Mouse (Mus musculus) layer of hippocampus, adult 9-10 months (tissue): ENCODE measurements around the gene Ifi35.
"Not testable (repeated sequence)": the region's sequence is repeated elsewhere in the genome, so short reads cannot be mapped to it uniquely, and the experiment has no call there.

Experiments
- DNase-seq: peaks from one replicate; pipeline ENCODE4 v3.0.0; 2022; ENCODE audit warnings: low spot score

The Ifi35 gene

DNA sequence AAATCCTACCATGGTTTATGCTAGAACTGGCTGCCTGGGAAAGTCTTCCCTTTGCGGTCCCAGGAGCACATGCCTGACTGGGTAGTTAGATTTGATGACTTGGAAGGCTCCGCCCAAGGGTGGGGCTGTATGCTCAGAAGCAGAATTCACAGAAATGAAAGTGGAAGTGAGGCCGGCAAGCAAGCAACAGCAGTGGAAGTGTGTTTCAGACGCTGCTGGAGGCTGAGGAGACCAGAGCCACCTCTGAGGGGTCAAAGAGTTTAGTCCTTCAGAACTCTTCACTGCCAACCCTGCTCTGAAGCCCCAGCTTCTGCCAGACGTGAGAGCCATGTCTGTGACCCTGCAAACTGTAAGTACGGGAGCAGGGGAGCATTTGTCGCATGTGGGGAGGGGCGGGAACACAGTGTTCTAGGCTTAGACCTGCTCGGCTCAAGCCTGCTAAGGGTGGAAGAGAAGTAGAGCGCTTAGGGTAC lies at the start of gene Ifi35:
Gene Ifi35, plus strand, starts transcription at position 134 of the 473 bp plus-strand sequence.
- no peak for DNase-seq

DNA sequence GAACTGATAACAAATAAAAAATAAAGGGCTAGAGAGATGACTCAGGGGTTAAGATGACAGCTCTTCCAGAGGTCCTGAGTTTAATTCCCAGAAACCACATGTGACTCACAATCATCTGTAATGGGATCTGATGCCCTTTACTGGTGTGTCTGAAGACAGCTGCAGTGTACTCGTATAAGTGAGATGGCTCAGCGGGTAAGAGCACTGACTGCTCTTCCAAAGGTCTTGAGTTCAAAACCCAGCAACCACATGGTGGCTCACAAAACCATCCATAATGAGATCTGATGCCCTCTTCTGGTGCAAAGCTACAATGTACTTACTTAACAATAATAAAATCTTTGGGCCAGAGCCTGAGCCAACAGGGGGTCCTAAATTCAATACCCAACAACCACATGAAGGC lies 32.9 kb upstream of the Ifi35 start:
- DNase-seq: no peak

DNA sequence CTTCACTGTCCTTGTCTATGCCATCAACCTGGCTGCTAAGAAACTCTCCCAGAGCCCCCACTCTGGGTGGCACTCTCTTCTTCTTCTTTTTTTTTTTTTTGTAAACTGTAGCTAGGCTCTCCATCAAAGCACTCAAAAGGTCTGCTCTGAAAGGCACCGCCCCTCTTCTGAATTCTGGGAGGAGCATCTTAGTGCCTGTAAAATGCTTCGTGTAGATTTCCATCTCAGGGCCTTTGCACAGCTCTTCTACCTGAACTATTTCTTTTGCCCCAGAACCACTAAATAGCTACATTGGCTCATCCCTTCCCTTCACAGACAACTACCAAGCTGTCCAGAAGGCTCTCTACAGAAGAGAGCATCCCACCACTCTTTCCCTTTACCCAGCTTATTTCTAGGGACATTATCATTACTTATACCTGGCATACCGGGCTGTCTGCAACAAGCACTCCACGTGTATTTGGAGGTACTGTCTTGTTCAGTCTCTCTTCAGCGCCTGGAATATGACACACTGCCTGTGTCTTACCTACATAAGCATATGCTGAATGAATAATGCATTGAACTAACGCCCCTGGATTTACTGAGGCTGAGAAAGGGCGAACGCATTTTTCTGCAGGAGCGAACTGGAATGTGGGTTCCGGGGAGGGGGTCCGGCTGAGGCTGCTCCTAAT lies 31.6 kb upstream of the Ifi35 start:
- no peak for DNase-seq

DNA sequence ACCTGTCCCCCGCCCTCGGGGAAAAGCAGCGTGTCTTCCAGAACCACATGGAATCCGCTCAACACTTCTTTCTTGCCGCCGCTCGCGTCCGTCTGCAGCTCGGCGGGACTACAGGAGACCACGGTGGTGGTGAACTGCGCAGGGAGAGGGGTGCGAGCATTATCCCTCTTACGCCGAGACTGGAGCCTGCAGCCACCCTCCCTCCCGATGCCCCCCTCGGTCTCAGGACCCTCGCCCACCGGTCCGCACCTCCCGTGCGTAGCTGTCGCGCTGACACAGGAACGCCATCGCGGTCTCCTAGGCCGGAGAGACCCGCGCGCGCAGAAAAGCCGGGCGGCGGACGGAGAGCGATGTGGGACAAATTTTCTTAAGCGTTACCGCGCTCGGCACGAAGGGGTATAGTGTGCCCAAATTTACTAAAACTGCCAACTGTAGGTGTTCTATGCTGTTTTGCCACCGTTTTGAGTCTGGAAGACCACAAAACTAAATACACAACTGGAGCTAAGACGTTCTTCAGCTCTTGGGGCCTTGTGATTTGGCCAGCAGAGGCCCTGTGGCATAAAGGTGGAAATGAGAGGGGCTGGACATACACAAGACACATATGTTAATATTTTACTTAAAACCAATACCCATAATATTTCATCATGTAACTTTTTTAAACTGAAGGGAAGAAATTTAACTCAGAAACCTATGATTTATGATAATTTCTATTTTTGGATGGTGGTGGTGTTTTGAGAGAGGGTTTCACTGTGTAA lies 30.9 kb upstream of the Ifi35 start, which contains the start of gene Aarsd1:
Gene Aarsd1, minus strand, starts transcription at position 515 of the 755 bp plus-strand sequence.
- DNase-seq: peak; percentile 74

DNA sequence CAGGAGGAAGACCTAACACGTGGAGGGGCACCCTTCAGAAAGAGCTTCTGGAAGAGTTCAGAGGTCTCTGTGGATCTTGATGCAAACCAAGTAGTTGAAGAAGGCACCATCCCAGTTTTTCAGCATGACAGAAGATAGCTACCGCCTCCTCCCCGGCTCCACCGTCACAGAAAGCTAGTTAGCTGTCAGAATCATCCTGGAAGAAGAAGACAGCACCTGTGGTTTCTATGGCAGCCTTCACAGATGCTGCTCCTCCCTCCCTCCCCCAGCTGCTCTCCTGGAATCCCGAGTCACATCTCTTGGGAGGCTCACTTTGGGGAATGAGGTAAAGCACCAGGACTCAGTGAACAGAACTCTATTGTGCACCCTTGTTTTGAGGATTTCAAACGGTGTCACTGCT lies 29.2 kb upstream of the Ifi35 start:
- DNase-seq: no peak

DNA sequence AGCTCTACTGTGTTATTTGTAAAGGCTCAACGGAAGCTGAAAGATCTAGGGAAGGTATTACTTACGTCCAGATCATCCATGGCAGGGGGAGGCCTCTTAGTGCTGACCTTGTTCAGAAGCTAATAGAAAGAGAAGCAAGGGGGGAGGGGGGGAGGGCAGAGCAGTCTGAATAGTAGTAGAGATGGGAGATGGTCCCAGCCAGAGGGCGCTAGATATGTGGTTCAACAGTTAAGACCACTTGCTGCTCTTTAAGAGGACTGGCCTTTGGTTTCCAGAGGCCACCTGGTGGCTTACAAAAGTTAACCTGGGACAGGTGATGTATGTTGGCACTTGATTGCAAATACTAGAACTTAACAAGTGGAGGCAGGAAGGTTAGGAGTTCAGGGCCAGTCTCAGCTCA lies 28.6 kb upstream of the Ifi35 start:
- no peak for DNase-seq

DNA sequence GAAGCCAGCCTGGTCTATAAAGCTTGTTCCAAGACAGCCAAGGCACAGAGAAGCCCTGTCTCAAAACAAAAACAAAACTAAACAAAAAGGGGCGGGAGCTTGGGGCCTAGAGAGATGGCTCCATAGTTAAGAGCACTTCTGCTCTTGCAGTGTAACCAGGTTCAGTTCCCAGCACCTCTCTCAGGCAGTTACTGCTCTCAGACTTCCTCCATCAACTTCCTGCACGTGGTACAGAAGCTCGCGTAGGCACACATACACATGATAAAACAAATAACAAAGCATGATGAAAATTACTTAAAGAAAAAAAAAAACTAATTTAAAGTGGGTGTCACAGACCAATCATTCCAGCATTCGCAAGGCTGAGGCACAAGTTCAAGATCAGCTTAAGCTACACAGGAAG lies 28.1 kb upstream of the Ifi35 start:
- DNase-seq: no peak

DNA sequence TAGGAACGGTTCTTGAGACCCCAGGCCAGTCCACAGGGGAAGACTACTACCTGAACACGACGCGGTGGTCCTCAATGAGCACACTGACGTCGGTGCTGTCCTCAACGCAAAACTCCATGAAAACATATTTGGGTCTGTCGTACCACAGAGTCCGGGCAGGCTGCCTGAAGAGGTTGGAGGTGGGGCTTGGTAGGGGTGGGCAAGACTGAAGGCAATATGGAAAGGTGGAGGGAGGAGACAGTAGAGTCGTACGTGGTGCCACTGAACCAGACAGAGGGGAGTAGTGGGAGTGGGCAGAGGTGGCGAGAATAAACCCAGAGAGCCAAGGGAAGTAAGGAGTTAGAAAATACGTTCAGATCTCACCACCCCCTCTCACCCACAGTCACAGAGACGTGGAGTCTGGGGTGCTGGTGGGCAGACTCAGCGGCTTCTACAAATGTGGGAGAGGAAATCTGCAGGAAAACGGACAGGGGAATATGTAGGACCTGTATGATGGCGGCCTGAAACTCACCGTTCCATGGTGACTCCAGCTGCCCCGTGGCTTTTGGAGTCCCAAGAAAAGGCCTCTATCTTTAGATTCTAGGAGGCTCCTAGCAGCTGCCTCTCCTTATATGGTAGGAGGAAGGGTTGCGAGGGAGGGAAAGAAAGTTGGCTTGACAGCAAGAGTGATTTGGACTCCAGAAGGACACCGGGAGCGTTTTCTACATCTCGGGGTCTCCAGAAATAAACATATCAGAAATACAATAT lies 23.9 kb upstream of the Ifi35 start, which contains the start of gene Gm27029:
Gene Gm27029, minus strand, starts transcription at position 692 of the 747 bp plus-strand sequence.
- no peak for DNase-seq

DNA sequence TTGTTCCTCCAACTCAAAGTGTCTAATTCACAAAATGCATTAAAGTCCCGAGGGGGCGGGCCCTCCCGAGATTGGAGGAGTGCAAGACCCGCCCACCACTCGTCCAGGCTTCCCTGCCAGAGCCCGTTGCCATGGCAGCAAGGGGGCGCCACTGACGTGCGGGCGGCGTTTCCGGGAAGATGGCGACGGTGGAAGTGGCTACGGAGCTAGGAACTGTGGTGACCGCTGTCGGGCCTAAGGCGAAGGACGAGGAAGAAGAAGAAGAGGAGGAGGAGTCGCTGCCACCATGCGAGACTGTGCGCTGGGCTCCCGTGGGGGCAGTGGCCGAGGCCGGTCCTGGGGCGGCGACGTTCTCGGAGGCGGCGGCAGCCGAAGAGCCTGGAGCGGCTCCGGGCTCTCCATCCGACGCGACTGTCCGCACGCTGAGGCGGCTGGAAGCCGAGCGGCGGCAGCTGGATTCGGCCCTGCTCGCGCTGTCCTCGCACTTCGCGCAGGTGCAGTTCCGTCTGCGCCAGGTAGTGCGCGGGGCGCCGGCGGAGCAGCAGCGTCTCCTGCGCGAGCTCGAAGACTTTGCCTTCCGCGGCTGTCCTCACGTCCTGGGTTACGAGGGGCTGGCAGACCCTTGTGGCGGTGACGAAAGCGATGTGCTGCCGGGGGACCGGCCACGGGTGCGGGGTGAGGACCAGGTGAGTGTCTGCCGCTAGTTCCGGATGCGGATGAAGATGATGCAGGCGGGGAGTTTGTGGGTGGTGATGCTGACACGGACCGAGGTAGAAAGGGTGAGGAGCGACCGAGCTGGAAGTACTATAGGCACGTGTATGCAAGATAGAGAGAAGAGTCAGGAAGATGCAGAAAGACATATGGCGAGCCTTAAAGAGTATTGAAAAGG lies 23.0 kb upstream of the Ifi35 start, which contains the start of the genes Rundc1 and Ptges3l:
Gene Rundc1, plus strand, starts transcription at position 161 of the 889 bp plus-strand sequence.
Gene Ptges3l, minus strand, starts transcription at position 409 of the 889 bp plus-strand sequence.
- DNase-seq: peak; percentile 97

DNA sequence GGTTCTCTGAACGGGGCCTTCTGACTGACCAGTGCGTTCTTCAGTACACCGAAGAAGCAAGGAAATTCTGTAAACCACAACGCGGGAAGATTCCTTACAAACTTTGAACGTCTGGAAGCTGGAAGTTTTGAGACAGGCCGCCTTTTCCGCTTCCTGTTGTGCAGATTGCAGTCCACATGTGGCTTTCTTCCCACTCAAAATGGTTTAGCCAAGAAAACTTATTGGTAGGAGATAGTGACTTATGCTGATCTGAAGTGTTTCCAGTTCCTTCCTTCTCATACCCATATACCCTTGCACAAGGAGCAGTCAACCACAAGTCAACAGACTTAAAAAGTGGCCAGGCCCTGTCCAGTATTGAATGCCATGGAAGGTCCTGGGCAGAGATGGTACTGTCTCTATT lies 22.0 kb upstream of the Ifi35 start:
- no peak for DNase-seq

DNA sequence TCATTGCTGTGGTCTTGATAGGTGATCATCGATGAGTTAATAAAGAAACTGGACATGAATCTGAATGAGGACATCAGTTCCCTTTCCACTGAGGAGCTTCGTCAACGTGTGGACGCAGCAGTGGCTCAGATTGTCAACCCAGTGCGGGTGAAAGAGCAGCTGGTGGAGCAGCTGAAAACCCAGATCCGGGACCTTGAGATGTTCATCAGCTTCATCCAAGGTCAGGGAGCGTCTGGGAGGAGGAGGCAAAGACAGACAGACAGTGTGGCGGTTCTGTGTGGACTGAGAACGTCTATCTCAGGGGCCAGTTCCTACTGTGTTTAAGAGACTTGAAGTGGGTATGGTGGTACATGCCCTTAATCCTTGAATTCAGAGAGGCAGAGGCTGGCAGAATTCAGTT lies 16.9 kb upstream of the Ifi35 start:
- no peak for DNase-seq

DNA sequence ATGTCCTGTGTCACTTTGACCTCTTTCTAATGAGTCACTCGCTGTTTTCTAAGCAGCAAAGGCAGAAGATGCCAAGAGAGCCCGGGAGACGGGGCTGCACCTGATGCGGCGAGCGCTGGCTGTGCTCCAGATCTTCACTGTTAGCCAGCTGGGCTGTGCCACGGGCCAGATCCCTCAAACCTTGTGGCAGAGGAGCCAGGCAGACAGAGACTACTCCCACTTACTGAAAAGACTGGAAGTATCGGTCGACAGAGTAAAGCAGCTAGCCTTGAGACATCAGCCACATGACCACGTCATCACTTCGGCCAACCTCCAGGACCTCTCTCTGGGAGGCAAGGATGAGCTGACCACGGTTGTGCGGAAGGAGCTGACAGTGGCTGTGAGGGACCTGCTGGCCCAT lies 14.8 kb upstream of the Ifi35 start:
- no peak for DNase-seq

DNA sequence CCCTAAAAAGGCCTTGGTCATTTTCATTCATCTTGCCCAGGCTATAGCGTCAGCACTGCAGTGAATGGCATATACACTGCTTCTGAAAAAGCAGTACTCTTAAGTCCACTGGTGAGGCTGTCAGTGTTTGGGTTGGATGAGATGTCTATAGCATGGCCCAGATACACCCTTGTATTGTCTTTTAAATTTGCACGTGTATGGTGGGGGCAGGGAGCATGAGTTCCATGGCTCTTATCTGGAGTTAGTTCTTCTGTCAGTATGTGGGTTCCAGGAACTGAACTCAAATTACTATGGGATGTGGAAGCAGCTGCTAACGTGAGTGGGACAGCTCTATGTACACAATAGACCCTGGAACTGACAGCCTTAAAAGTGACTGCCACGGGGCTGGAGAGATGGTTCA lies 12.4 kb upstream of the Ifi35 start:
- DNase-seq: no peak

DNA sequence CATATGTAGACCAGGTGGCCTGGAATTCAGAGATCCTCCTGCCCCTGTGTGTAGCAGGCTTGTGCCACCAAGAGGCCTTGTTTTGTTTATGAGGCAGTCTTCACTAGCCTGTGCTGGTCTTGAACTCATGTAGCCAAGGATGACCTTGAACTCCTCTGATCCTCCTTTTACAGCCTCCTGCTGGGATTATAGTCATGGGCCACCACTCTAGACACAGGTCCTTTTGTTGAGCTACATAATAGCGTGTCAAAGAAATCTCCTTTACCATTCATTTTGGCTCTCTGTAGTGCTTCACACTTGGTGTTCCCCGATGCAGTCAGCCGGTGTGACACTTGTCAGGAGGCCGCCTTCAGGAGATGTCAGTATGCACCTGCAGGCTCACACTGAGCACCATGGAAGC lies 11.3 kb upstream of the Ifi35 start:
- DNase-seq: no peak

DNA sequence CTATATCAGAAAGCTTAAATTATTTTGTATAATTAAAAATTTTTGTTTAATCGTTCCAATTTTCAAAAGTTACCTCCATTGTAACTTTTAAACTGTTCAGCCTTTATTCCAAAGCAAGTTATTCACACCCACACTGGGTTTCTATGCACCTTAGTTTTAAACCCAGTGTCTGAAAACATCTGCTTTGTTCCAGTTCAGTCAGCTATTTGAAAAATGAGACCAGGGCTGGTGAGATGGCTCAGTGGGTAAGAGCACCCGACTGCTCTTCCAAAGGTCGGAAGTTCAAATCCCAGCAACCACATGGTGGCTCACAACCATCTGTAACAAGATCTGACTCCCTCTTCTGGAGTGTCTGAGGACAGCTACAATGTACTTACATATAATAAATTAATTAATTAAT lies 10.2 kb upstream of the Ifi35 start:
- not testable (repeated sequence) for DNase-seq

DNA sequence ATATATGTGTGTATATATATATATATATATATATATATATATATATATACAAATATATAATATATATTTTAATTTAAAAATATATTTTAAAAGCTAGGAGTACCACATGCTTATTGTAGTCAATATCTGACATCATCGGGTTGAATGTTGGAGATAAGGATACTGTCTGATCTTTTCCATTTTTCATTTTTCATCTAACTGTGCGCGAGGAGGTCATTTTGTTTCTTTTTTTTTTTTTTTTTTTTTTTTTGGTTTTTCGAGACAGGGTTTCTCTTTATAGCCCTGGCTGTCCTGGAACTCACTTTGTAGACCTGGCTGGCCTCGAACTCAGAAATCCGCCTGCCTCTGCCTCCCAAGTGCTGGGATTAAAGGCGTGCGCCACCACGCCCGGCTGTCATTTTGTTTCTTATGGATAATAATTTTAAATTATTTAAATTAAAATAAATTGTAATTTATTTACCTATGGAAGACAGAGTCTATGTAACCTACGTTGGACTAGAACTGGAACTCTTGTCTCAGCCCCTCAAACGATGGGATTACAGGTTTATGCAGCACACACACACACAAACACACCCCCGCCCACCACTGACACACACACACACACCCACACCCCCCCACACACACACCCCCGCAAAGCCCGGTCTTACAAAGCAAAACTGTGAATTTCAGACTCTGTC lies 6.6 kb upstream of the Ifi35 start:
- DNase-seq: not testable (repeated sequence)

DNA sequence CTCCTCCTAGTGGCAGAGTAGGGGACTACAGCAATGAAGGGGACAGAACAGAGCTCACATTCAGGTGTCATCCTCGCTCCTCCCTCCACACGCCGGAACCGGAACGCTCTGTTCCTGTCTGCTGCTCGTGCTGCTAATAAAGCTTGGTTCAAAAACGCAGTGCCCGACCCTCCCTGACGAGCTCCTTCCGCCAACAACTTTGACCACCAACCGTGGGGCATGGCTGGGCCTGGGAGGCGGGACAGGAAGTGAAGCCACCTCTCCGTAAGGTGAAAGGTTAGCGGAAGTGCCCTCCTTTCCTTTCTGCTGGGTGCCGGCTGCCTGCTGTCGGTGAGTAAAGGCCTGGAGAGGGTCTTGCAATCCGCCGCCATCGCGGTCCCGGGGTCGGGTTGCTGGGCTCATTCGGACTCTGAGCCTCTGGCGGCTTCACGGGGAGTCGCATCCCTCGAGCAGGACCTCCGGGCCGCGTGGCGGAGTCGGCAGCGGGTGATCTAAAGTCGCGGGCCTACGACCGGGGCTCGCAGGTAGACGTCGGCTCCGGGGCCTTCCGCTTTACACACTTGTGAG lies 6.0 kb upstream of the Ifi35 start, which contains the start of gene Rpl27:
Gene Rpl27, plus strand, starts transcription at position 172 of the 567 bp plus-strand sequence.
- peak; percentile 94 for DNase-seq

DNA sequence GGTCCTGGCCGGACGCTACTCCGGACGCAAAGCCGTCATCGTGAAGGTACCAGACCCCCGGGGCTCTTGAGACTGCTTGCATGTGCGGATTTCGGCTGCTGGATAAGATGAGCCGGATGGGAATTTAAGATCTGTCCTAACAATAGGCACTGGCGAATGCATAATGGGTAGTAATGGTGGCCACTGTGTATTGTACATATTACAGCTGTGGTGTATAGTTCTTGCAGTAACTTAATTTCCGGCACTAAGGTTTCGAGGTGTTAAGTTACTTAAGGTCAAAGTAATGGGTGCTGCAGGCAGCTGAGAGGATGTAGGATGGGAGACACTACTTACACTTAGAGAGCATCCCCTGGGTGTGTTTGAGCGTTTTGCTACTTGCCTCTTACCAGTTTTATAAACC lies 5.4 kb upstream of the Ifi35 start:
- DNase-seq: no peak

DNA sequence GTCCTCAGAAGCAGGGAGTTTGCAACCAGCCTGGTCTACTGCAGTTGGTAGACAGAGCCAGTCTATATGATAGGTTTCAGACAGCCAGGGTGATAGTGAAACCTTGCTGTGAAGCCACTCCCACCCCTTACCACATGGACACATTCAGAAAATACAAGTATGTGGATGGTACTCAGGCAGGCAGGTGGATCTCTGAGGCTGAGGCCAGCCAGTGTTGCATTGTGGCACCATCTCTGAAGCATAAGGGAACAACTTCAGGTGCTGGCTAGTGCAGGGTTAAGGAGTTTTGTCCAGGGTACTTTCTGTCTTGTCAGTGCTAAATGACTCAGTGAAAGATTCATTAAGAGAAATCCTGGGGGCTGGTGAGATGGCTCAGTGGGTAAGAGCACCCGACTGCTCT lies 1.9 kb upstream of the Ifi35 start:
- no peak for DNase-seq

DNA sequence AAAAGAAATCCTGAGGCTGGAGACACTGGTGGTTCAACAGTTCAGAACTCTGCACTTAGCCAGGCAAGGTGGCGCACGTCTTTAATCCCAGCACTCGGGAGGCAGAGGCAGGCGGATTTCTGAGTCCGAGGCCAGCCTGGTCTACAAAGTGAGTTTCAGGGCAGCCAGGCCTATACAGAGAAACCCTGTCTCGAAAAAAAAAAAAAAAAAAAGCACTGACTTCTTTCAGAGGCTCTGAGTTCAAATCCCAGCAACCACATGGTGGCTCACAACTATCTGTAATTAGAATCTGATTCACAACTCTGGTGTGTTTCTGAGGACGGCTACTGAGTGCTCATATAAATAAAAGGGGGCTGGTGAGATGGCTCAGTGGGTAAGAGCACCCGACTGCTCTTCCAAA lies 1.3 kb upstream of the Ifi35 start:
- not testable (repeated sequence) for DNase-seq
